In genomic region chr6:67048880-67049694, GRCm38 (mm10) we compare ENCODE assay signal across 10 mouse cellular contexts. TPM values are rescaled to one million over a fixed set of nuclear protein-coding genes. Genes with fewer than 3 reads are reported as not detected.
DNase-seq lines count a peak whose midpoint lies in the region; ATAC-seq lines count a peak whose summit lies in the region.
"Had no signal": no experiment of that assay in that cellular context is flagged by ENCODE, and none has a peak within 500 bp of the region (broad histone marks: within the 10 kb centered on the region; RNA-seq: fewer than 3 reads in every experiment).

No protein-coding gene starts in this region.

- no peaks in the 10 kb centered on the region for H3K27me3 ChIP-seq in kidney, embryonic 14.5 days (ENCODE audit: control insufficient read depth, insufficient read depth, low read length)
- H3K27me3 ChIP-seq in embryonic facial prominence, embryonic 12.5 days = no peaks in the 10 kb centered on the region
- H3K27me3 ChIP-seq in intestine, embryonic 16.5 days (replicated peaks; ENCODE audit: control insufficient read depth, insufficient read depth, low read length) = no peaks in the 10 kb centered on the region
- no peaks in the 10 kb centered on the region for H3K27me3 ChIP-seq in midbrain, embryonic 16.5 days (ENCODE audit: control insufficient read depth, insufficient read depth, low read depth, low read length)
- H3K27me3 ChIP-seq: megakaryocyte, embryonic 14.5 days had no signal

- ATAC-seq in kidney, embryonic 14.5 days (ENCODE audit: low FRiP score, low TSS enrichment) = peak; percentile 64
- peak; percentile 56; the same call in 1 of the 2 replicates for ATAC-seq in embryonic facial prominence, embryonic 12.5 days (ENCODE audit: insufficient number of reproducible peaks, insufficient read depth, low FRiP score, low TSS enrichment)
- ATAC-seq in intestine, embryonic 16.5 days = peak; percentile 55; the same call in 1 of the 2 replicates
- peak; percentile 62; the same call in 1 of the 2 replicates for ATAC-seq in midbrain, embryonic 16.5 days

- no peak overlapping the region for H3K4me3 ChIP-seq in kidney, embryonic 14.5 days (ENCODE audit: low read length)
- H3K4me3 ChIP-seq in embryonic facial prominence, embryonic 12.5 days = no peak overlapping the region
- H3K4me3 ChIP-seq in intestine, embryonic 16.5 days (ENCODE audit: low read length) = no peak overlapping the region
- H3K4me3 ChIP-seq in midbrain, embryonic 16.5 days (ENCODE audit: low read depth, low read length) = no peak overlapping the region
- H3K4me3 ChIP-seq: megakaryocyte, embryonic 14.5 days had no signal

- peaks cover 6% of the 10 kb centered on the region; the same call in 1 of the 2 replicates for H3K4me1 ChIP-seq in kidney, embryonic 14.5 days (ENCODE audit: control insufficient read depth, insufficient read depth, low read length)
- H3K4me1 ChIP-seq in embryonic facial prominence, embryonic 12.5 days = peaks cover 11% of the 10 kb centered on the region
- peaks cover 2% of the 10 kb centered on the region; the same call in 1 of the 2 replicates for H3K4me1 ChIP-seq in intestine, embryonic 16.5 days (ENCODE audit: control insufficient read depth, insufficient read depth, low read length)
- 0 out of 2 replicates have a peak, but pooled peaks cover 2% of the 10 kb centered on the region for H3K4me1 ChIP-seq in midbrain, embryonic 16.5 days (ENCODE audit: control insufficient read depth, insufficient read depth, low read length)

- H3K36me3 ChIP-seq in kidney, embryonic 14.5 days (ENCODE audit: control insufficient read depth, insufficient read depth, low read length) = no peaks in the 10 kb centered on the region
- no peaks in the 10 kb centered on the region for H3K36me3 ChIP-seq in embryonic facial prominence, embryonic 12.5 days
- H3K36me3 ChIP-seq in intestine, embryonic 16.5 days (ENCODE audit: control insufficient read depth, insufficient read depth, low read length) = no peaks in the 10 kb centered on the region
- no peaks in the 10 kb centered on the region for H3K36me3 ChIP-seq in midbrain, embryonic 16.5 days (ENCODE audit: control insufficient read depth, insufficient read depth, low read length)

- 35% methylated on average over 7 of the region's 7 CpGs for WGBS in kidney, embryonic 14.5 days
- 27% methylated on average over 7 of the region's 7 CpGs for WGBS in embryonic facial prominence, embryonic 12.5 days
- 36% methylated on average over 7 of the region's 7 CpGs for WGBS in intestine, embryonic 16.5 days
- WGBS in midbrain, embryonic 16.5 days = 34% methylated on average over 7 of the region's 7 CpGs

- no peak overlapping the region for H3K27ac ChIP-seq in kidney, embryonic 14.5 days (ENCODE audit: low read depth, low read length)
- H3K27ac ChIP-seq in embryonic facial prominence, embryonic 12.5 days = peak overlapping the region; percentile 18; the same call in 1 of the 2 replicates
- H3K27ac ChIP-seq in intestine, embryonic 16.5 days (ENCODE audit: low read length) = peak overlapping the region; percentile 23; the same call in 1 of the 2 replicates
- H3K27ac ChIP-seq in midbrain, embryonic 16.5 days (ENCODE audit: low read length) = no peak overlapping the region

- H3K4me2 ChIP-seq in kidney, embryonic 14.5 days (replicated peaks; ENCODE audit: low read depth, low read length) = no peak overlapping the region
- no peak overlapping the region for H3K4me2 ChIP-seq in embryonic facial prominence, embryonic 12.5 days (replicated peaks)
- no peak overlapping the region for H3K4me2 ChIP-seq in intestine, embryonic 16.5 days (ENCODE audit: low read depth, low read length)
- H3K4me2 ChIP-seq in midbrain, embryonic 16.5 days (ENCODE audit: low read length) = no peak overlapping the region

- H3K9ac ChIP-seq in kidney, embryonic 14.5 days (ENCODE audit: low read depth, low read length) = no peak overlapping the region
- H3K9ac ChIP-seq in embryonic facial prominence, embryonic 12.5 days = no peak overlapping the region
- H3K9ac ChIP-seq in intestine, embryonic 16.5 days (ENCODE audit: low read depth, low read length) = no peak overlapping the region
- no peak overlapping the region for H3K9ac ChIP-seq in midbrain, embryonic 16.5 days (ENCODE audit: low read depth, low read length)

- no peaks in the 10 kb centered on the region for H3K9me3 ChIP-seq in kidney, embryonic 14.5 days (ENCODE audit: control insufficient read depth, low read length)
- H3K9me3 ChIP-seq in embryonic facial prominence, embryonic 12.5 days = no peaks in the 10 kb centered on the region
- H3K9me3 ChIP-seq in intestine, embryonic 16.5 days (ENCODE audit: control insufficient read depth, low read length) = no peaks in the 10 kb centered on the region
- H3K9me3 ChIP-seq in midbrain, embryonic 16.5 days (replicated peaks; ENCODE audit: control insufficient read depth, low read length, poor library complexity, severe bottlenecking) = no peaks in the 10 kb centered on the region
- H3K9me3 ChIP-seq: megakaryocyte, embryonic 14.5 days had no signal

- DNase-seq in kidney, postnatal 4 days = no peak
- no peak for DNase-seq in right cerebral cortex, postnatal 36 days (ENCODE audit: low spot score in 2 of 2)
- no peak for DNase-seq in cerebellum, postnatal 4 days (ENCODE audit: low spot score in 2 of 2)
- DNase-seq in urinary bladder, postnatal 14 days (ENCODE audit: low spot score) = no peak
- DNase-seq: kidney, adult 8-10 months had no signal

RNA-seq across cellular contexts. Expression of gene Gadd45a, which starts 11.8 kb away (rescaled TPM):
- polyA plus RNA-seq in kidney, embryonic 14.5 days (2014; fragmentation: Nextera tagmentation; extraction: Ambion mirVana) = 29.3 and 36.0 TPM in 2 replicates
- polyA plus RNA-seq in embryonic facial prominence, embryonic 12.5 days (2016; fragmentation: Nextera tagmentation; extraction: Ambion mirVana) = 25.8 and 33.0 TPM in 2 replicates
- polyA plus RNA-seq in intestine, embryonic 16.5 days (2015; fragmentation: Nextera tagmentation; extraction: Ambion mirVana) = 27.4 and 30.2 TPM in 2 replicates
- polyA plus RNA-seq in midbrain, embryonic 16.5 days (2015; fragmentation: Nextera tagmentation; extraction: Ambion mirVana) = 15.1 and 17.6 TPM in 2 replicates

Comparison
In these comparisons a context has a peak if more than half of its experiments do, and no peak if none do; other contexts are left out.
1. H3K27ac ChIP-seq: peak in embryonic facial prominence, embryonic 12.5 days (single experiment) and intestine, embryonic 16.5 days (single experiment); none in kidney, embryonic 14.5 days (single experiment) and midbrain, embryonic 16.5 days (single experiment).
2. Peak in every context shown above with its lines, with median percentiles within 50 percentile points of each other: ATAC-seq.